8 mouse cellular contexts compared by ENCODE assay signal in genomic region chr3:121531370-121532148, GRCm38 (mm10). TPM values are rescaled to one million over a fixed set of nuclear protein-coding genes. Genes with fewer than 3 reads are reported as not detected.
A peak's percentile ranks its signal among the peaks of the same experiment; 100 is the strongest.
DNase-seq lines count a peak whose midpoint lies in the region; ATAC-seq and TF ChIP-seq lines count a peak whose summit lies in the region.

No protein-coding gene starts in this region.

- no peaks in the 10 kb centered on the region for H3K9me3 ChIP-seq in ES-E14 (ENCODE audit: control insufficient read depth, insufficient read depth, low read depth, low read length)
- H3K9me3 ChIP-seq in heart, embryonic 12.5 days (replicated peaks), result no peaks in the 10 kb centered on the region
- H3K9me3 ChIP-seq in limb, embryonic 13.5 days, result no peaks in the 10 kb centered on the region
- H3K9me3 ChIP-seq in neural tube, embryonic 13.5 days, result no peaks in the 10 kb centered on the region

- peak overlapping the region; percentile 88 for H3K4me2 ChIP-seq in heart, embryonic 12.5 days
- peak overlapping the region; percentile 59 for H3K4me2 ChIP-seq in limb, embryonic 13.5 days (replicated peaks)
- peak overlapping the region; percentile 54 for H3K4me2 ChIP-seq in neural tube, embryonic 13.5 days

- no peak for TF ChIP-seq CTCF in left cerebral cortex, adult 2 months (IDR thresholded peaks at IDR 0.05)

- no peaks in the 10 kb centered on the region for H3K36me3 ChIP-seq in ES-E14 (ENCODE audit: control insufficient read depth, insufficient read depth, low read length, poor library complexity, severe bottlenecking)
- H3K36me3 ChIP-seq in heart, embryonic 12.5 days, result no peaks in the 10 kb centered on the region
- no peaks in the 10 kb centered on the region for H3K36me3 ChIP-seq in limb, embryonic 13.5 days
- no peaks in the 10 kb centered on the region for H3K36me3 ChIP-seq in neural tube, embryonic 13.5 days

- no peak for ATAC-seq in heart, embryonic 12.5 days (ENCODE audit: insufficient number of reproducible peaks, low FRiP score)
- ATAC-seq in limb, embryonic 13.5 days (ENCODE audit: low FRiP score, low read depth), result no peak
- 0 out of 2 replicates have a peak, but pooled peaks have one; percentile 5 for ATAC-seq in neural tube, embryonic 13.5 days (ENCODE audit: low read depth)

- in situ Hi-C loops in ES-E14 (cut with MboI; ENCODE audit: low sequenced_read_pairs in 2 of 2, unreplicated experiment in 2 of 2), result loop anchor here in 1 of 2 experiments (10.0 to 25.0 kb wide), 2 partner anchors 233 to 581 kb away; no protein-coding TSS in a partner anchor

- H3K27me3 ChIP-seq in heart, embryonic 12.5 days (replicated peaks), result peaks cover 38% of the 10 kb centered on the region
- H3K27me3 ChIP-seq in limb, embryonic 13.5 days, result peaks cover 42% of the 10 kb centered on the region
- peaks cover 39% of the 10 kb centered on the region for H3K27me3 ChIP-seq in neural tube, embryonic 13.5 days

- H3K27ac ChIP-seq in ES-E14 (ENCODE audit: insufficient read depth, low read depth, low read length, poor library complexity, severe bottlenecking), result no peak overlapping the region
- H3K27ac ChIP-seq in heart, embryonic 12.5 days (ENCODE audit: poor library complexity, severe bottlenecking), result no peak overlapping the region
- no peak overlapping the region for H3K27ac ChIP-seq in limb, embryonic 13.5 days
- H3K27ac ChIP-seq in neural tube, embryonic 13.5 days (replicated peaks), result no peak overlapping the region
- no peak overlapping the region for H3K27ac ChIP-seq in left cerebral cortex, adult 2 months

- peak overlapping the region; percentile 70 to 73 for H3K4me3 ChIP-seq in ES-E14 (ENCODE audit: insufficient read depth in 1 of 2, low read depth in 1 of 2, low read length in 2 of 2, poor library complexity in 1 of 2, severe bottlenecking in 1 of 2)
- peak overlapping the region; percentile 47 for H3K4me3 ChIP-seq in heart, embryonic 12.5 days
- H3K4me3 ChIP-seq in limb, embryonic 13.5 days, result peak overlapping the region; percentile 33
- H3K4me3 ChIP-seq in neural tube, embryonic 13.5 days, result peak overlapping the region; percentile 27
- H3K4me3 ChIP-seq in left cerebral cortex, adult 2 months, result no peak overlapping the region

- no peak for DNase-seq in ES-E14 (ENCODE audit: low read depth, low spot score)
- peak; percentile 79 for DNase-seq in adrenal gland, adult 2 months
- no peak for DNase-seq in embryo, embryonic 10 days (ENCODE audit: low spot score)
- DNase-seq in left cerebral cortex, postnatal 36 days (ENCODE audit: low spot score in 2 of 2), result no peak
- no peak for DNase-seq in left cerebral cortex, adult 2 months (ENCODE audit: extremely low spot score in 1 of 2, low spot score in 2 of 2)

- intact Hi-C loops in left cerebral cortex, postnatal 36 days (cut with DNase I), result loop anchor here (10.0 kb wide), 1 partner anchor 323 kb away; no protein-coding TSS in a partner anchor
- intact Hi-C loops in left cerebral cortex, adult 2 months (cut with DNase I), result loop anchor here (10.0 kb wide), 1 partner anchor 227 kb away; no protein-coding TSS in a partner anchor

- WGBS in heart, embryonic 12.5 days, result 50% methylated on average over 16 of the region's 16 CpGs
- 41% methylated on average over 16 of the region's 16 CpGs for WGBS in limb, embryonic 13.5 days
- WGBS in neural tube, embryonic 13.5 days, result 45% methylated on average over 16 of the region's 16 CpGs

- peak overlapping the region; percentile 45 for H3K9ac ChIP-seq in ES-E14 (ENCODE audit: insufficient read depth, low read depth, low read length, poor library complexity, severe bottlenecking)
- H3K9ac ChIP-seq in heart, embryonic 12.5 days, result peak overlapping the region; percentile 65
- no peak overlapping the region for H3K9ac ChIP-seq in limb, embryonic 13.5 days
- H3K9ac ChIP-seq in neural tube, embryonic 13.5 days, result peak overlapping the region; percentile 57; the same call in 1 of the 2 replicates

- H3K4me1 ChIP-seq in ES-E14 (ENCODE audit: control insufficient read depth in 2 of 2, insufficient read depth in 2 of 2, low read length in 2 of 2, poor library complexity in 1 of 2), result peaks cover 14 to 15% of the 10 kb centered on the region in 2 experiments
- peaks cover 22% of the 10 kb centered on the region for H3K4me1 ChIP-seq in heart, embryonic 12.5 days (replicated peaks)
- peaks cover 33% of the 10 kb centered on the region for H3K4me1 ChIP-seq in limb, embryonic 13.5 days
- H3K4me1 ChIP-seq in neural tube, embryonic 13.5 days (replicated peaks), result peaks cover 23% of the 10 kb centered on the region

TF ChIP-seq in ES-E14, 5 proteins besides CTCF, POLR2A, EP300 and RAD21:
- no peak for TF ChIP-seq MAFK (IDR thresholded peaks at IDR 0.05; ENCODE audit: insufficient read depth, low read depth, low read length)
- TF ChIP-seq CHD2 (IDR thresholded peaks at IDR 0.05; ENCODE audit: low read depth, low read length), result no peak
- TF ChIP-seq ZC3H11A (IDR thresholded peaks at IDR 0.05; ENCODE audit: borderline replicate concordance, low read depth, low read length), result no peak
- no peak for TF ChIP-seq HCFC1 (IDR thresholded peaks at IDR 0.05; ENCODE audit: borderline replicate concordance, insufficient read depth, low read length)

RNA-seq across cellular contexts. Expression of gene Slc44a3, which starts 0.6 kb away (rescaled TPM):
- 1.5 and 2.3 TPM in 2 replicates for total RNA-seq in ES-E14 (2012; rRNA removed)
- 10 to 100 TPM; 17.4 to 27.9 TPM for total RNA-seq in adrenal gland, adult 2 months (2021)
- 6.1 and 8.9 TPM in 2 replicates for polyA plus RNA-seq in adrenal gland, adult 2 months (2012; rRNA removed)
- polyA plus RNA-seq in heart, embryonic 12.5 days (2016; fragmentation: Nextera tagmentation; extraction: Ambion mirVana), result 0.55 and 1.1 TPM in 2 replicates
- 0.92 and 2.0 TPM in 2 replicates for polyA plus RNA-seq in limb, embryonic 13.5 days (2015; fragmentation: Nextera tagmentation; extraction: Ambion mirVana)
- 0.73 and 0.77 TPM in 2 replicates for polyA plus RNA-seq in neural tube, embryonic 13.5 days (2015; fragmentation: Nextera tagmentation; extraction: Ambion mirVana)
- total RNA-seq in left cerebral cortex, postnatal 36 days (2021), result not detected
- not detected for total RNA-seq in left cerebral cortex, adult 2 months (2021)
